Mouse (Mus musculus): ENCODE results near the gene Atp6v1e1. TPM values are rescaled to one million over a fixed set of nuclear protein-coding genes. Genes with fewer than 3 reads are reported as not detected.

Gene Atp6v1e1
- polyA plus RNA-seq, 1 experiment, result 90.1 TPM

DNA sequence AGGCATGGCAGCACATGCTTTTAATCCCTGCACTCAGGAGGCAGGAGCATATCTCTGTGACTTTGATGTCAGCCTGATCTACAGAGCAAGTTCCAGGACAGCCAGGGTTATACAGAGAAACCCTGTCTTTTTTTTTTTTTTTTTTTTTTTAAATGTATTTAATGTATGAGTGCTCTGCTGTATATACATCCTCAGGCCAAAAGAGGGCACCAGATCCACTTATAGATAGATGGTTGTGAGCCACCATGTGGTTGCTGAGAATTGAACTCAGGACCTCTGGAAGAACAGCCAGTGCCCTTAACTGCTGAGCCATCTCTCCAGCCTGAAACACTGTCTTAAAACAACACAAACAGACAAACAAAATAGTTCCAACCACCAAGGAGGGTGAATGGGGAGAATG is 33.7 kb downstream of the Atp6v1e1 start:
- Histone ChIP-seq H3K79me3 (ENCODE audit: low read depth) (no peaks in the 10 kb centered on the region), H3K79me2 (ENCODE audit: control insufficient read depth, insufficient read depth) (no peaks in the 10 kb centered on the region), H3K36me3 (ENCODE audit: control insufficient read depth, insufficient read depth) (peaks cover 13% of the 10 kb centered on the region), H3K27me3 (ENCODE audit: control insufficient read depth, insufficient read depth, insufficient read length) (no peaks in the 10 kb centered on the region), H3K4me3 (ENCODE audit: insufficient read depth, poor library complexity, severe bottlenecking) (no peak overlapping the region), H3ac (ENCODE audit: control insufficient read depth, insufficient read length, low read depth) (no peak overlapping the region)
- TF ChIP-seq MAX (IDR thresholded peaks at IDR 0.05) (no peak), FOSL1 (IDR thresholded peaks at IDR 0.05; ENCODE audit: insufficient read depth, low read length, poor library complexity, severe bottlenecking) (no peak), MYOD1 (IDR thresholded peaks at IDR 0.05; ENCODE audit: control insufficient read depth, insufficient read length, low read depth) (no peak), MYOG (IDR thresholded peaks at IDR 0.05; ENCODE audit: control insufficient read depth, extremely low read depth, insufficient read length) (no peak), CEBPB (IDR thresholded peaks at IDR 0.05; ENCODE audit: low read depth) (no peak), CTCF (IDR thresholded peaks at IDR 0.05; ENCODE audit: control insufficient read depth, insufficient read depth, insufficient read length) (no peak), USF1 (IDR thresholded peaks at IDR 0.05; ENCODE audit: low read depth) (no peak)

DNA sequence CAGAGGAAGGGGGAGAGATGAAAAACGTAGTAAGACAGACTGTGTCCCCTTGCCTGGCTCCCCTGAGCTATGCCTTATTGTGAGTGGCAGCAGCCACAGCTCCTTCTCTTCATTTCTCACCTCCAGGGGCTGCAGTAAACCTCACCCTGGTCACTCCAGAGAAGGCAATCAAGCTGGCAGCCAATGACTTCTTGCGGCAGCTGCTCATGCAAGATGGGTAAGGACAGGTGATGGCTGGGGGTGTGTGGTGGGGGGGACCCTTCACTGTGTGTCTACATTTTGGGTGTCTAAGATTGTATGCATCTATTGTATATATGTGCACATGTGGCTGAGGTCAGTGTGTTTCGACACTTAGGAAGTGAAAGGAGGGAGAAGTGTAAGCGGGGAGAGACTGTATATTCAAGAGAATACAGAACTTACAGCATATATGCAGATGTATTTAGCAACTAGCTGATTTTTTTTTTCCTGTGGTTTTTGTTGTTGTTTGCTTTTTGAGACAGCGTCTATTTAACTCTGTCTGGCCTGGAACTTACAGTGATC is 34.5 kb downstream of the Atp6v1e1 start:
- Histone ChIP-seq H3K36me3 (ENCODE audit: control insufficient read depth, insufficient read depth) (peaks cover 5% of the 10 kb centered on the region), H3K79me3 (ENCODE audit: low read depth) (no peaks in the 10 kb centered on the region), H3ac (ENCODE audit: control insufficient read depth, insufficient read length, low read depth) (no peak overlapping the region), H3K27me3 (ENCODE audit: control insufficient read depth, insufficient read depth, insufficient read length) (no peaks in the 10 kb centered on the region), H3K79me2 (ENCODE audit: control insufficient read depth, insufficient read depth) (no peaks in the 10 kb centered on the region), H3K4me3 (ENCODE audit: insufficient read depth, poor library complexity, severe bottlenecking) (no peak overlapping the region)
- TF ChIP-seq MYOG (IDR thresholded peaks at IDR 0.05; ENCODE audit: control insufficient read depth, extremely low read depth, insufficient read length), result no peak
- no peak for TF ChIP-seq MYOD1 (IDR thresholded peaks at IDR 0.05; ENCODE audit: control insufficient read depth, insufficient read length, low read depth)
- no peak for TF ChIP-seq CEBPB (IDR thresholded peaks at IDR 0.05; ENCODE audit: low read depth)
- no peak for TF ChIP-seq MAX (IDR thresholded peaks at IDR 0.05)
- no peak for TF ChIP-seq USF1 (IDR thresholded peaks at IDR 0.05; ENCODE audit: low read depth)
- TF ChIP-seq FOSL1 (IDR thresholded peaks at IDR 0.05; ENCODE audit: insufficient read depth, low read length, poor library complexity, severe bottlenecking), result no peak
- no peak for TF ChIP-seq CTCF (IDR thresholded peaks at IDR 0.05; ENCODE audit: control insufficient read depth, insufficient read depth, insufficient read length)

DNA sequence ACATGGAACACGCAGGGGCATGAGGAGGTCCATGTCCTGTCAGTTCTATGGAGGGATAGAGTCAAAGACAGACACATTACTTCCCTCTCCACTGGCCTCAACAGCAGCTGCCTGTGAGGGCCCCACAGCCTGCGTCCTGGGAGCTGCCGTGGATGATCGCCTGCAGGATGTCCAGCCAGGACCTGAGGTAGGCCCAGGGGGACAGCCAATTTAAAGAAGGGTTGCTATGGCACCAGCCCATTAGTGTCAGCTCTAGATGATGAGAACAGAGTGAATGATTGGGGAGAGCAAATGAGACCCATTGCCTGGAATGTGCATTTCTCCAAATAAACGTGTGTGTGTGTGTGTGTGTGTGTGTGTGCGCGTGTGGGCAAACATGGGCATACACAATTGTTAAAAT is 38.2 kb downstream of the Atp6v1e1 start:
- no peak overlapping the region for H3ac ChIP-seq (ENCODE audit: control insufficient read depth, insufficient read length, low read depth)
- no peaks in the 10 kb centered on the region for H3K27me3 ChIP-seq (ENCODE audit: control insufficient read depth, insufficient read depth, insufficient read length)
- H3K4me3 ChIP-seq (ENCODE audit: insufficient read depth, poor library complexity, severe bottlenecking), result no peak overlapping the region
- no peaks in the 10 kb centered on the region for H3K79me3 ChIP-seq (ENCODE audit: low read depth)
- no peaks in the 10 kb centered on the region for H3K79me2 ChIP-seq (ENCODE audit: control insufficient read depth, insufficient read depth)
- TF ChIP-seq USF1 (IDR thresholded peaks at IDR 0.05; ENCODE audit: low read depth) (no peak), MAX (IDR thresholded peaks at IDR 0.05) (no peak), FOSL1 (IDR thresholded peaks at IDR 0.05; ENCODE audit: insufficient read depth, low read length, poor library complexity, severe bottlenecking) (no peak), MYOD1 (IDR thresholded peaks at IDR 0.05; ENCODE audit: control insufficient read depth, insufficient read length, low read depth) (no peak)
- H3K36me3 ChIP-seq (ENCODE audit: control insufficient read depth, insufficient read depth), result no peaks in the 10 kb centered on the region

DNA sequence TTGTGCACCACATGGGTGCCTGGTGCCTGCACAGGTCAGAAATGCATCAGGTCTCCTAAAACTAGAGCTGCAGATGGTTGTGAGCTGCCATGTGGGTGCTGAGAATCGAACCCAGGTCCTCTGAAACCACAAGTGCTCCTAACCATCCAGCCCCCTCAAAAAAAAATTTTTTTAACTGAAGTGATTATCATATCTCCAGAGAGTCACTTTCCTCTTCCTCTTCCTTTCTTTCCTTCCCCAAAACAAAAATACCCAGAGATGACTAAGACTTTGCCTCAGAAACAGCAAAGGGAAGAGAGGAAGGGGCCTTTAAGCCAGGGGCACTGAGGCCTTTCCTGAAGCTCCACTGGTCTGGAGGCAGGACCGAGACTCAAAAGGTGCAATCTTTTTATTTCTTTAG is 39.6 kb downstream of the Atp6v1e1 start:
- no peak overlapping the region for H3ac ChIP-seq (ENCODE audit: control insufficient read depth, insufficient read length, low read depth)
- H3K4me3 ChIP-seq (ENCODE audit: insufficient read depth, poor library complexity, severe bottlenecking), result no peak overlapping the region
- no peaks in the 10 kb centered on the region for H3K79me2 ChIP-seq (ENCODE audit: control insufficient read depth, insufficient read depth)
- H3K36me3 ChIP-seq (ENCODE audit: control insufficient read depth, insufficient read depth), result no peaks in the 10 kb centered on the region
- TF ChIP-seq MAX (IDR thresholded peaks at IDR 0.05) (no peak), CTCF (IDR thresholded peaks at IDR 0.05; ENCODE audit: control insufficient read depth, insufficient read depth, insufficient read length) (no peak), USF1 (IDR thresholded peaks at IDR 0.05; ENCODE audit: low read depth) (no peak)
- no peaks in the 10 kb centered on the region for H3K79me3 ChIP-seq (ENCODE audit: low read depth)
- H3K27me3 ChIP-seq (ENCODE audit: control insufficient read depth, insufficient read depth, insufficient read length), result no peaks in the 10 kb centered on the region

DNA sequence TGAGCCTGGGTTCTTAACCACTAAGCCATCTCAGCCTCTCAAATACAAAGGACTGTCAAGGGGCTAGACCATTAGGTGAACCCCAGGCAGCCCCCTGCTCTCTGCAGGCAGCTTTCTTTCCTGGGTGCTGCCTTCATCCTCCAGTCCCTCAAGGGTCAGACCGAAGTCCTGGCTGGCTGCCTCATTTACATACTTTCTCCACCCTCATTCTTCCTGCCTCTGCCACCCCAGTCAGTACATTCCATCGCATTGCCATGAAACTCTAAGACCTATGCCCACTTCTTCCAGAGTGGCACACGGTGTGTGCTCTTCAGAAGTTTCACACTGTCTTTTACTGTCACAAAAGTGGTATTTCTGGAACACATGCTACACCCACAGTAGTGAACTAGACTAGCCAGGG is 44.4 kb downstream of the Atp6v1e1 start:
- Histone ChIP-seq H3K27me3 (ENCODE audit: control insufficient read depth, insufficient read depth, insufficient read length) (no peaks in the 10 kb centered on the region), H3K36me3 (ENCODE audit: control insufficient read depth, insufficient read depth) (no peaks in the 10 kb centered on the region), H3ac (ENCODE audit: control insufficient read depth, insufficient read length, low read depth) (no peak overlapping the region), H3K79me3 (ENCODE audit: low read depth) (no peaks in the 10 kb centered on the region), H3K79me2 (ENCODE audit: control insufficient read depth, insufficient read depth) (no peaks in the 10 kb centered on the region), H3K4me3 (ENCODE audit: insufficient read depth, poor library complexity, severe bottlenecking) (no peak overlapping the region)
- TF ChIP-seq MYOD1 (IDR thresholded peaks at IDR 0.05; ENCODE audit: control insufficient read depth, insufficient read length, low read depth) (no peak), MAX (IDR thresholded peaks at IDR 0.05) (no peak), FOSL1 (IDR thresholded peaks at IDR 0.05; ENCODE audit: insufficient read depth, low read length, poor library complexity, severe bottlenecking) (no peak), MYOG (IDR thresholded peaks at IDR 0.05; ENCODE audit: control insufficient read depth, extremely low read depth, insufficient read length) (no peak), CTCF (IDR thresholded peaks at IDR 0.05; ENCODE audit: control insufficient read depth, insufficient read depth, insufficient read length) (no peak)

DNA sequence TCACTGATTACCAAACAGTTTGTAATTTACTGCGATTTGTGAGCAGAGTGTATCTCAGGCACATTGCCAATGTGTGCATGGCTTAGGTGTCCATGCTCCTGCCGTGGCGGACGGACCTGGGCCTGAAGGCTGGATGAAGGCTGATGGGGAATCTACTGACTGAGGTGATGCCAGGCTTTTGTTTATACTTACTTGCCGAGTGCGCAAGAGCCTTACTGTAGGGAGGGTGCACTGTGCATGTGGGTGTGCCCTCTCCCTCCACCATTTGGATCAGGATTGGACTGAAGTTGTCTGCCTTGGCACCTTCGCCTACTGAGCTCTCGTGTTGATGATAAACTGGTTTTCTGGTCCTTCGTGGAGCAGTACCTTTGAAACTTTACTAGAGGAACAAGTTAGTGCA is 45.1 kb downstream of the Atp6v1e1 start:
- H3K27me3 ChIP-seq (ENCODE audit: control insufficient read depth, insufficient read depth, insufficient read length), result no peaks in the 10 kb centered on the region
- TF ChIP-seq USF1 (IDR thresholded peaks at IDR 0.05; ENCODE audit: low read depth) (no peak), MYOD1 (IDR thresholded peaks at IDR 0.05; ENCODE audit: control insufficient read depth, insufficient read length, low read depth) (no peak), CTCF (IDR thresholded peaks at IDR 0.05; ENCODE audit: control insufficient read depth, insufficient read depth, insufficient read length) (no peak), CEBPB (IDR thresholded peaks at IDR 0.05; ENCODE audit: low read depth) (no peak), MYOG (IDR thresholded peaks at IDR 0.05; ENCODE audit: control insufficient read depth, extremely low read depth, insufficient read length) (no peak)
- H3ac ChIP-seq (ENCODE audit: control insufficient read depth, insufficient read length, low read depth), result no peak overlapping the region
- no peak overlapping the region for H3K4me3 ChIP-seq (ENCODE audit: insufficient read depth, poor library complexity, severe bottlenecking)
- no peaks in the 10 kb centered on the region for H3K79me3 ChIP-seq (ENCODE audit: low read depth)
- H3K36me3 ChIP-seq (ENCODE audit: control insufficient read depth, insufficient read depth), result no peaks in the 10 kb centered on the region
- no peaks in the 10 kb centered on the region for H3K79me2 ChIP-seq (ENCODE audit: control insufficient read depth, insufficient read depth)

Measured in C2C12 (cell line).